Mouse (Mus musculus) urinary bladder, adult 18-20 months (tissue): ENCODE measurements around the gene Eps8.

Experiments used
- DNase-seq, 2 experiments: peaks; one replicate each; pipeline ENCODE4 v3.0.0; 2022; ENCODE audit warnings: low spot score in 2 of 2, mixed read lengths in 2 of 2

Eps8 gene

GRCm38 (mm10) chr6:137664936-137665335 lies 10.3 kb upstream of the Eps8 start:
- DNase-seq: no peak

- no peak for DNase-seq
Observed at GRCm38 (mm10) chr6:137661583-137662365, 7.1 kb upstream of the Eps8 start.

GRCm38 (mm10) chr6:137658426-137659088 lies 3.9 kb upstream of the Eps8 start:
- DNase-seq: peak in 1 of 2 experiments; percentile 18

- no peak for DNase-seq
Observed at GRCm38 (mm10) chr6:137657203-137657602, 2.5 kb upstream of the Eps8 start.

DNA sequence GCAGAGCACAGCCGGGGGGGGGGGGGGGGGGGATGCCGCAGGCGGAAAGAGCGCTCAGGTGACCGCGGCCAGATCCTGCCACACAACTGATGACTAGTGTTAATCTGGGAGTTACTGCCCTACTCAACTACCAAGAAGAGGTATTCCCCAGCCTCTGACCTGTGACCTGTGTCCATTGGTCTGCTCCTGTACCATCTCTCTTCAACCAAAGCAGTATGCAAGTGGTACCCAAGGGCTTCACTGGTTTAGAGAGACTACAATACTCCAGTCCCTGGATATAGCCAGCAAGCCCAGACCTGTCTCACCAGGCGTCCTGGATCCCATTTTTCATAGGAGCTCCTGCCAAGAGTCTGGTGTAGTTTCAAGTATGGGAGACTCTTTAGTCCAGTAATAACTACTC lies 5.1 kb downstream of the Eps8 start:
- no peak for DNase-seq

- DNase-seq: peak; percentile 80 to 83
Observed at GRCm38 (mm10) chr6:137649068-137649480, 5.6 kb downstream of the Eps8 start.

DNA sequence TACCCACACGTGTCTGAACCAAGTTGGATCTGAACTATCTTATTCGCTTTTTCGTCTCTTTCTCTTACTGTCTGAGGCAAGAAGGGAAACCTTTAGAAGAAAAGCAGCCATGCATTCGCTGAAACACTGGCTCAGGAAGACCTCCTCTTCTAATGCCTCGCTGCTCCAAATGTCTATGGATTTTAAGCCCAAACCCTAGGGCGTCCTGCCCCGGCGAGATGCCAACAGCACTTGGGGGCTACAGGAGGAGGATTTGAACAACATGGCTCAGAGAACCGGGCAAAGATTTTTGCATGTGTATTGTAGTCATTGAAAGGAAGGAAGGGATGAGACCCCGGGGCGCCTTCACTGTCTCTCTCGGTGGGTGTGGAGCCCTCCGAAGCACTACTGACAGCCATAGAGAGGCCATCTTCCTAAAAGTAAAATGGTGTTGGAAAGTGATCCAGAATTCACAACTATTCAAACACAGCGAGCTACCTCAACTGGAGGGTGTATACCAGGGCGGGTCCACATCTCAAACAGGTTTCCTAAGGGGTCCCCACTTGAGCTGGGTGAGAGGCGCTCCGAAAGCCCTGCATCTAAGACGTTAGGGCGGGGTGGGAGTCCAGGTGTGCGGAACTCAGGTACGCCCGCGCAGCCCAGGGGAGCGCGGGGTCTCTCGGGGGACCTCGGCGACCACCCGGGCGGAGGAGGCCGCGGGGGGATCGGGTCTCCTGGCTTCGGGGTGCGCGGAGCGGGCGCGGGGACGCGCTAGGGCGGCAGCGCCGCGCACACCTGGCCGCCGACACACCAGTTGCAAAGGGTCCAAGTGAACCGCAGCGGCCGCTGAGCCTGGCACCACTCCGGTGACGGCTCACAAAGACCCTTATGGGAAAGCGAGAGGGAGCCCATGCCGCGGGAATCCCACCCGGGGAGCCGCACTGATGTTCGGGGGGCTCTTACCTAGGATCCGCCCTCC lies 6.3 kb downstream of the Eps8 start:
- peak in 1 of 2 experiments; percentile 37 for DNase-seq

DNA sequence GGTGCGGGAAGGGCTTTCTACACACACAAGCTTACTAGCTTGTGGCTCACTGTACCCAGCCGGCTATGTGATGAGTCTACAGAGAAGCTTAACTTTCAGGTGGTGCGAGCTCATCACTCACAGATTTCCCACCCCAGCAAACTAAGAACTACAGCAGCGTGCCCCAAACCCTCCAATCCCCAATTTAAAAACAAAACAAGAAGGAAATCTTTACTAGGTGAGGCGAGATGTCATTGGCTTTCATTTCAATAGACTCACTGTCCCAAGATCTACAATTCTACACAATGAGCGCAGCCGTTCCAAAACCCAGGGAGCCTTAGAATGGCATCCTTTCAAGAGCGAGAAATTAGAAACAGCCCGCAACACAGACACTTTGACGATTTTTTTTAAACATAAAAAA lies 7.0 kb downstream of the Eps8 start:
- DNase-seq: no peak

- DNase-seq: no peak
Observed at GRCm38 (mm10) chr6:137646726-137647125, 8.0 kb downstream of the Eps8 start.

- no peak for DNase-seq
Observed at GRCm38 (mm10) chr6:137644893-137645292, 9.8 kb downstream of the Eps8 start.

DNA sequence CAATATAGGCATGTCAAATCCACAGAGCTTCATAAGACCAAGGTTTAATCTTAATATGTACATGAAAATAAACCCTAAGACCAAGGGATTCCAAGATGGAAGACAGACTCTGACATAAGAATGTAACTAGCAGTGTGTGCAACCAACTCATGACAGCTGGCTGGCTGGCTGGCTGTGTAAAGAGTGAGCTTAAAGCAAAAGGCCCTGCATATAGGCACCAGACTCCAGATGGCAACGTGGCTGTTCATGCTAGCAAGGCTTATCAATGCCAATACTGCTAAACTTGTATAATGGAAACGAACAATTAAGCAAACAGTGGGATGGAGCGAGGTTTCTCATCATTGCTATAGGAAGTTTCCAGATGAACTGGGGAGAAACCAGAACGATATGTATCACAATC lies 10.9 kb downstream of the Eps8 start:
- DNase-seq: no peak

- no peak for DNase-seq
Observed at GRCm38 (mm10) chr6:137641642-137642041, 13.0 kb downstream of the Eps8 start.

DNA sequence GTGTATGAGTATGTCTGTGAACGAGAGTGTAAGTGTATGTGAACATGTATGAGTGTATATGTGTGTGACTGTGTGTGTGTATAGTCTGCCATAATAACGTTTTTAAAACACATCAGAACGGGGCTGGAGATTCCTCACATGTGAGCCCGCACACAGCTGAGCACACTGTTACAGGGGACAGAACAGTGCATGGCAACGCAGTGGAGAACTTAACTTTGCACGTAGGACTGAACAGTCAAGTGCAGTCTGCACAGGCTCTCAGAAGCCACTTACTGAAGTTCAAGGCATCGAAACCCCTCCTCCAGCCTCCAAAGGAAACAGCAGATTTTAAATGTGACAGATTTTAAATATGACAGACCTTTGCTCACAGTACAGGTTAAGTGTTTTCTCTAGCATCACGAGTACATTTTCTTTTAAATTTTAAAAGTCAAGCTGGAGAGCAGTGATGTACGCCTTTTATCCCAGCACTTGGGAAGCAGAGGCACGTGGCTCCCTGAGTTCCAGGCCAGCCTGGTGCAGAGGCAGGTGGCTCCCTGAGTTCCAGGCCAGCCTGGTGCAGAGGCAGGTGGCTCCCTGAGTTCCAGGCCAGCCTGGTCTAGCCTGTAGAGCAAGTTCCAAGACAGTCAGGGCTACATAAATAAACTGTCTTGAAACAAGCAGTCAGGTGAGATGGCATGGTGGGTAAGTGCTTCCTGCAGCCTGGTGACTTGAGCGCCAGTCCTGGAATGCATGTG lies 15.7 kb downstream of the Eps8 start:
- DNase-seq: no peak

- no peak for DNase-seq
Observed at GRCm38 (mm10) chr6:137637443-137637842, 17.2 kb downstream of the Eps8 start.

- DNase-seq: no peak
Observed at GRCm38 (mm10) chr6:137636131-137636530, 18.5 kb downstream of the Eps8 start.

DNA sequence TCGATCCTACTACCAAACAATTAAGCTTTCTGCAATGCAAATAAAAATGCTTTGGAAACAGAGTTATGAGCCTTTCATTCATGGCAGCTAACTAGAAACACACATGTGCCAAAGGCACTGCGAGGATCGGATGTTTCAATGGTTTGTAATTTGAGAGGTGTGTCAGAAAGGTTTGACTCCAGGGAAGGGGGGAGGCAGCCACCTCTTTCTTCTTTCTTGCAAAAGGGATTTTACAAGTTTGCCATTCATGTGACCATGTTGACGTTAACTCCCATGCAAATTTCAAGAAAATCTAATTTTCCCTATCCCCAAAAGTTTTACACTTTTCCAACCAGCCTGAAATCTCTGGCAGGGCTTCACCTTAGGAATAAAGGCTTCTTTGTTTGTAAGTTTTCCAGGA lies 21.1 kb downstream of the Eps8 start:
- no peak for DNase-seq

GRCm38 (mm10) chr6:137633121-137633520 lies 21.6 kb downstream of the Eps8 start:
- no peak for DNase-seq

GRCm38 (mm10) chr6:137630387-137630786 lies 24.3 kb downstream of the Eps8 start:
- DNase-seq: no peak

- no peak for DNase-seq
Observed at GRCm38 (mm10) chr6:137629603-137630231, 25.0 kb downstream of the Eps8 start.

DNA sequence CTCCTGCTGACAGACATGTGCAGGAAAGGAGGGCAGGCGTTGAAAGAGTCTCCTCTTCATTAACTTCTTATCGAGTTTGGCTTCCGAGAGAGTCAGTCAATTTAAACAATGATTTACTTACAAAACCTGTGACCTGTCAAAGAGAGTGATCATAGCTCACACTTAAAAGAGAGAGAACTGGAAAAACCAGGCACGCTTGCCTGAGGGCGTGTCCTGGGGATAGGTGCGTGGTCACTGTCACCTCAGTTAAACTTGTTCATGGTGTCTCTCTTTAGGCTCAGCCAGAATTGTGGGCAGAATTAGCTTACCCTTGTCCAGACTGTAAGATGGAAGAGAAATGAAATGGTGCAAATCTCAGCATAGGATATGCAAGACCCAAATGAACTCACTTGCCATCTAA lies 26.0 kb downstream of the Eps8 start:
- DNase-seq: no peak

DNA sequence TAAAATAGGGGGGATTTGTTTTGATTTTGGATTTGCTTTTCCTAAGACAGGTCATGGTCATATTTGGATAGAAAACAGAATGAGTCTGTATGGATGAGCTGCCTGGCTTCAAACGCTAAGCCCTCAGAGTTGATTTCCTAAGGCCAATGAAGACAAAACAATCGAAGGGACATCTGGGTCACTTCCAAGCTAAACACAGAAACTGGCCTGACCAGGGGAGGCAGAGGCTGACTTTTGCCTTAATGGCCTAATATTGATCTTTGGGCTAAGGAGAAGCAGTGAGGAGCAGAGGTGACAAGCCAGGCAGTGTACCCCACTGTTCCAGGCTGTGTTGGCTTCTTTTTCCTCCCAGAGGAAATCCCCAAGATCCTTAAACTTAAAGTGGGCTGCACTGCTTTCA lies 33.7 kb downstream of the Eps8 start:
- no peak for DNase-seq
